Mouse (Mus musculus): Measurements from ENCODE around the gene Vps33b. TPM values are rescaled to one million over a fixed set of nuclear protein-coding genes. Genes with fewer than 3 reads are reported as not detected.

Vps33b gene
- 28.5 TPM for total RNA-seq (2023)

DNA sequence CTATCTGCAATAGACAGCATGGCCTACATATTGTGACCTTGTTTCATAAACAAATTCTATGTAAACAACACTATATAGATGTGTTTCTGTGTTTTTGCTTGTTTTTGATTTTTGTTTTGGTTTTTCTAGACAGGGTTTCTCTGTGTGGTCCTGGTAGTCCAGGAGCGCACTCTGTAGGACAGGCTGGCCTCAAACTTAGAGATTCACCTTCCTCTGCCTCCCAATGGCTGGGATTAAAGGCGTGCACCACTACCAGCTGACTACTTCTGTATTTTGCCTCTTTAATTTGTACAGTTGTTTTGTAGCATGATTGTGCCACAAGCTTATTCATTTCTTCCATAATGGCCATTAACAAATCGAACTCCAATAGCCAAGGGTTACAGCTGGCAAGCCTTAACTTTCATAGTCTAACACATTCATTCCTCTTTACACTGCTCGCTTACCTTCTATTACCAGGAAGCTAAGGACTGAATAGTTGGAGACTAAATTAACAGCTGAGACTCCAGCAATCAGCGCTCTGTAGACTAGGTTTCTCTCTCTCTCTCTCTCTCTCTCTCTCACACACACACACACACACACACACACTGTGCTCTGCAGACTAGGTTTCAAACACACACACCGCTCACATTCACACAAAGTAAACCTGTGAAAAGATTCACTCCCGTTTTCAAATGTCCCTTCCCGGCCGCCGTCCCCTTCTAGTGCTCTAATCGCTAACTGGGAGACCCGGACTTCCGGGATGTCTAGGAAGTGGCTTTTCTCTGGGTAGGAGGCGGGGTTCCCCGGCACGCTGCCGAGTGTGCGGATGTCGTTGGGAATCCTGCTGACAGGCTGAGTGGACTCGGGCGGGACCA lies at the start of gene Vps33b:
Vps33b (plus strand) TSS at position 753 of the 854 bp plus-strand sequence.

DNA sequence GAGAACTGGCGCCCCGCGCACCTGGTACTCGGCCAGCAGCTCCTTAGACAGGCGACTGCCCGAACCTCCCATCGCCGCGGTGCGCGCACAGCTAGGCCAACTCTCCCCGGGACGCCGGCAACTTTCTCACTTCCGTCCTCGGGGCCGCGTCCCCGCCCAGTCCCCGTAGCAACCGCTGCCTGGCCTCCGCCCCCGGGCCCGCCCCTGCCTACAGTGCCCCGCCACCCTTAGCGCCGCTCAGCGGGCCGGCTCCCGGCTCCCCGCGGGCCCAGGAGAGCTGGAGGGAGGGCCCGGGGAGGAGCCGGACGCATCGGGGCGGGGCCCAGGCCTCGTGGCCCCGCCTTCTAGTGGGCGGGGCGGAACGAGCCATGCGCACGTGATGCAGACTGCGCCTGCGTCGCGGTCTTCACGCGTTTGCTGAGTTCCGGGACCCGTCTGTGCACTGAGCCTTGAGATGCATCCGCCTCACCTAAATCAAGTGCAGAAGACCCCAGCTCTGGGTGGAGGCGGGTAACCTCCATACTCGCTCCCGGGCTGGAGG lies 36.9 kb upstream of the Vps33b start, which contains the start of the genes Cib1 and Gdpgp1:
Cib1 (minus strand) TSS at position 325 of the 541 bp plus-strand sequence.
Gdpgp1 (plus strand) TSS at position 377 of the 541 bp plus-strand sequence.

DNA sequence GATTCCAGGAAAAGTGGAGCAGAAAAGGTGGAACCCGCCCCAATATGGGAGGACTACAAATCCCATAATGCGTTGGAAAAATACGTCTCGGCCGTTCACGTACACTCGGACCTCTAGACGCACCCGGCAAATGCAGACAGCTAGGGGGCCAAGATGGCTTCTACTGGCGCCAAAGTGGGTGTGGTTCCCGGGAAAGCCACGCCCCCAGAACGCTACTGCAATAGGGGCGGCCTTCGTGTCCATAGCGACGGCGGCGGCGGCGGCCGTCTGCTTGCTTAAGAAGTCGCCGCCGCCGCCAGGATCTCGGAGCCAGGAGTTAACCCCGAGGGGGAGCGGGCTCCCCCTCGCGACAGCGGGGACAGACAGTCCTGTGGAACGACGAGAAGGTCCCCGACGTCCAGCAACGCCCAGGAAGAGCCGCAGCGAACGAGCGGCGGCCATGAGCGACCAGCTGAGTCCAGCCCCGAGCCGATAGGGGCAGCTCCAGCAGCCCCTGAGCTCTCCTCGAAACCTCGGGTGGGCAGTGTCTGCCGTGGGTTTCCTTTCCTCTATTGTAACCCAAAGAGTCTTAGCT lies 23.2 kb upstream of the Vps33b start, which contains the start of gene Ttll13:
Ttll13 (plus strand) TSS at position 229 of the 574 bp plus-strand sequence.

DNA sequence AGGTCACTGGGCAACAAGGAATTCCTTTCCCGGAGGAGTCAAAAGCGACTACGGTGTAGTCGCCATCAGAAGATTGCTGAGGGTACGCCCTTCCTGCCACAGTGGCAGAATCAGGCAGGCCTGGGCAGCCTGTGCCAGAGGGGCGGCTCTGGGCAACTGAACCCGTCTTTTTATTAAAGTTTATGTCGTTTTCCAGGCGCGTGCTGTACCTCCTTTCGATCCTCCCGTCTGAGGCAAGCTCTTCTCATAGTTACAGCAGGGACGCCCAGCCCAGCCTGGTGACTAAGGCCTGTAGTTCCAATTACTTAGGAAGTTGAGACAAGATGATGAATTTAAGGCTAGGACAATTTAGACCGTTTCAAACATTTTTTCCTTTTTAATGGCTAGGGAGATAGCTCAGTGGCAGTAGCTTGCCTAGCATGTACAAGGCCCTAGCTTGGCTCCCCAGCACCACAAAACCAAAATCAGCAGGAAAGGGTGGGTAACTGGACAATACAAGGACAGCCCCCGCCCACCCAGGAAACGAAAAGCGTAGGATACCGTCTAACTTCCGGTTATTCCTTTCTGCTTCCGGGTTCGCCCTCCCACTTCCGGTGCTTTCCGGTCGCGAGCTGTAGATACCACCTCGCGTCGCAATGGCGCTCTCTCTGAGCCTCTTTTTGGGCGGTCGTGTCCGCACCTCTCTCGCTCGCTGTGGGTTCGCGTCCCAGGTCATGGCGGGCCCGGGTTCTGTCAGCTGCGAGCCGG lies 8.7 kb upstream of the Vps33b start, which contains the start of gene Ngrn:
Ngrn (plus strand) TSS at position 591 of the 747 bp plus-strand sequence.

DNA sequence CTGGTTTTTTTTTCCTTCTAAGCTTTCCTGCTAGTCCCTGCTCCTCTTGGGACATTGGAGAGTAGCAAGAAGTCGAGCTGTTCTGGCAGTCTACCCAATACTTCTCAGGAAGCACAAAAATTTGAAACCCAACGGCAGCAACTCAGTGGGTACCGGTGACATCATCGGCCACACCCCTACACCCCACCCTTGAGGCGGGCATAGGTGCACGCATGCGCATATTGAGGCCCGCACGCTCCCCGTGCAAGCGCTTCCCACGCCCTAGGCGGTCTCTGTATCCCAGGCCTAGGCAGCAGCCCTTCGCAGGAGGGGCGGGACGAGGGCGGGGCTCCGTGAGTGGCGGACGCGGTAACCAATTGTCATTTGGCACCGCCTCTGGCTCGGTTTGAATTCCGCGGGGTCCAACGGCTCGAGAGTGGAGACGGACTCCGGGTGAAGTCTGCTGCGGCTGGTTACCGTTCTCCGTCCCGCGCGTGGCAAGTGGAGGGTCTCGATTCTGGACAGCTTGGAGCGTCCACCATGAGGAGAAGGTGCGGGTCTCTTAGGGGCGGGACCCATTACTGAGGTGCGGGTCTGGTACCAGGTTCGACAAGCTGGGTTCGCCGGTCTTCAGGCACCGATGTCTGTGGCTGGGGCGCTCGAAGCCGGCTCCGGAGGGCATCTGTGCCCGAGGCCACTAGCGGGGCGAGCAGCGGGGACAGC lies 24.8 kb downstream of the Vps33b start, which contains the start of gene Prc1:
Prc1 (plus strand) TSS at position 389 of the 702 bp plus-strand sequence.

DNA sequence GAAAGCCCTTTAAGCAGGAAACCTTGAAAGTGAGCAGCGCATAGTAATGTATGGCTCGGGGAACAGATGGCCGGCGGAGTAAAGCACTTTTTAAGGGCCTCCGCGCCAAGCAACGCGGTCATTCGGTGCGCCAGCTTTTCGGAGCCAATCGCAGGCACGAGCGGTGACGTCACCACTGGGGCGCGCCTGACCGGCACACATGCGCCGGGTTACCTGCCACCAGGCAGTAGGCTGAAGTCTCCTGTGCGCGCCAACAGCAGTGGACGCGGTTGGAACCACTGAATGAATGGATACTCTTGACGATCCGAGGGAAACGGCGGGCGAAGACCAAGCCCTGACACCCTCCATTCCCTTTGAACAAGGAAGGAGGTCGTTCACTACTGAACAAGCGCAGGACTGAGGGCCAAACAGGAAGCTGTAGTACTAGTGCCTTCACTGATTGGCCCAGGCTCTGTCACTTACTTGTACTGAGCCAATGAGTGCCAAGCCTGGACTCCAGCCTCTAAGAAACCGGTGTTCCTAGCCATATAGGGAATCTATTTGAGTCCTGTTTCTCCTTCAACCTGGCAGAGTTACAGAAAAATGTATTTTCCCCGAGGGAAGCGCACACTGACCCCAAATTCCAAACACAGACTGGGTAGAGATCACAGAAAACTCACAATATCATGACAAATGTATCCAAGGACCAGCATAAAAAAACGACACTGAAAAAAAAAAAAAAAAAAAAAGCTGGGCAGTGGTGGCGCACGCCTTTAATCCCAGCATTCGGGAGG lies 54.8 kb downstream of the Vps33b start, which contains the start of gene Rccd1:
Rccd1 (minus strand) TSS at position 412 of the 773 bp plus-strand sequence.

DNA sequence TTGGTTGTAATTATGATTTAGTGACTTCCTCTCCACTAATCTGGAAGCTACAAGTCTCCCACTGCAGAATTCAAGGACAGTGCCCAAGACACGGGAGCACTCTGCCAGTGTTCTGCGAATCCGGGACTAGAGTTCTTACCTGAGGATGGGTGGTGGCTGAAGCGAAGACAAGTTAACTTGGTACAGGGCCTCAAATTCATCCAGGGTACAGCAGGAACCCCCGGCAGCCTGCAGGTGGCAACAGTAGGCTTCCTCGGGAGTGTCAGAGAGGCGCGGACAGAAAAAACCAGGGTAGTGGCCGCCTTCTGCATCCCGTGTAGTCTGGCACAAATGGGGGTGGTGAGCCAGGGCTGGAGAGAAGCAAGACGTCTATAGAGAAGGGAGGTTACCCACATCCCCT lies 71.3 kb downstream of the Vps33b start, which contains the start of gene Unc45a:
Unc45a (minus strand) TSS at position 213 of the 400 bp plus-strand sequence.

Other genes starting within 250 kb of the Vps33b start
- 36.6 TPM for gene Zfp710, start 244.8 kb upstream of the Vps33b start, total RNA-seq (2023)
- 35.5 TPM for gene Idh2, start 154.3 kb upstream of the Vps33b start, total RNA-seq (2023)
- 47.7 TPM for gene Sema4b, start 82.8 kb upstream of the Vps33b start, total RNA-seq (2023)
- gene Cib1, start 36.8 kb upstream of the Vps33b start, total RNA-seq (2023) = 45.7 TPM
- gene Gdpgp1, start 36.8 kb upstream of the Vps33b start, total RNA-seq (2023) = 4.7 TPM
- 1.1 TPM for gene Ttll13, start 23.3 kb upstream of the Vps33b start, total RNA-seq (2023)
- gene Ngrn, start 8.4 kb upstream of the Vps33b start, total RNA-seq (2023) = 13.7 TPM
- 3.7 TPM for gene Prc1, start 24.8 kb downstream of the Vps33b start, total RNA-seq (2023)
- gene Rccd1, start 54.8 kb downstream of the Vps33b start, total RNA-seq (2023) = 32.3 TPM
- gene Unc45a, start 71.4 kb downstream of the Vps33b start, total RNA-seq (2023) = 152 TPM
- 5.2 TPM for gene Hddc3, start 73.5 kb downstream of the Vps33b start, total RNA-seq (2023)
- 116 TPM for gene Man2a2, start 101.7 kb downstream of the Vps33b start, total RNA-seq (2023)
- 11.7 TPM for gene Fes, start 118.3 kb downstream of the Vps33b start, total RNA-seq (2023)
- gene Furin, start 135.8 kb downstream of the Vps33b start, total RNA-seq (2023) = 80.8 TPM